Mouse (Mus musculus): ENCODE results near the gene Cacnb4.

Gene Cacnb4

GRCm38 (mm10) chr2:52568131-52568530 is 108.5 kb downstream of the Cacnb4 start:
- DNase-seq (ENCODE audit: low spot score), result no peak

GRCm38 (mm10) chr2:52567421-52567820 is 109.2 kb downstream of the Cacnb4 start:
- DNase-seq (ENCODE audit: low spot score), result no peak

GRCm38 (mm10) chr2:52563277-52563676 is 113.4 kb downstream of the Cacnb4 start:
- no peak for DNase-seq (ENCODE audit: low spot score)

GRCm38 (mm10) chr2:52562356-52562755 is 114.3 kb downstream of the Cacnb4 start:
- DNase-seq (ENCODE audit: low spot score), result no peak

GRCm38 (mm10) chr2:52561137-52561536 is 115.5 kb downstream of the Cacnb4 start:
- no peak for DNase-seq (ENCODE audit: low spot score)

- no peak for DNase-seq (ENCODE audit: low spot score)
Measured at GRCm38 (mm10) chr2:52560266-52560665, 116.4 kb downstream of the Cacnb4 start.

- DNase-seq (ENCODE audit: low spot score), result no peak
Measured at GRCm38 (mm10) chr2:52558411-52558810, 118.2 kb downstream of the Cacnb4 start.

GRCm38 (mm10) chr2:52557503-52558275 is 118.9 kb downstream of the Cacnb4 start:
- DNase-seq (ENCODE audit: low spot score), result no peak

GRCm38 (mm10) chr2:52556961-52557326 is 119.7 kb downstream of the Cacnb4 start:
- DNase-seq (ENCODE audit: low spot score), result no peak

GRCm38 (mm10) chr2:52556298-52556960 is 120.2 kb downstream of the Cacnb4 start:
- no peak for DNase-seq (ENCODE audit: low spot score)

- no peak for DNase-seq (ENCODE audit: low spot score)
Measured at GRCm38 (mm10) chr2:52548401-52548800, 128.2 kb downstream of the Cacnb4 start.

- DNase-seq (ENCODE audit: low spot score), result no peak
Measured at GRCm38 (mm10) chr2:52547331-52547730, 129.3 kb downstream of the Cacnb4 start.

- DNase-seq (ENCODE audit: low spot score), result no peak
Measured at GRCm38 (mm10) chr2:52544527-52544926, 132.1 kb downstream of the Cacnb4 start.

- DNase-seq (ENCODE audit: low spot score), result no peak
Measured at GRCm38 (mm10) chr2:52541068-52541467, 135.6 kb downstream of the Cacnb4 start.

- no peak for DNase-seq (ENCODE audit: low spot score)
Measured at GRCm38 (mm10) chr2:52539318-52539717, 137.3 kb downstream of the Cacnb4 start.

GRCm38 (mm10) chr2:52537645-52538044 is 139.0 kb downstream of the Cacnb4 start:
- no peak for DNase-seq (ENCODE audit: low spot score)

- no peak for DNase-seq (ENCODE audit: low spot score)
Measured at GRCm38 (mm10) chr2:52537155-52537554, 139.5 kb downstream of the Cacnb4 start.

GRCm38 (mm10) chr2:52536511-52536910 is 140.1 kb downstream of the Cacnb4 start:
- DNase-seq (ENCODE audit: low spot score), result no peak

GRCm38 (mm10) chr2:52533696-52534095 is 142.9 kb downstream of the Cacnb4 start:
- DNase-seq (ENCODE audit: low spot score), result no peak

- DNase-seq (ENCODE audit: low spot score), result no peak
Measured at GRCm38 (mm10) chr2:52530521-52530920, 146.1 kb downstream of the Cacnb4 start.

- no peak for DNase-seq (ENCODE audit: low spot score)
Measured at GRCm38 (mm10) chr2:52529245-52529644, 147.4 kb downstream of the Cacnb4 start.

GRCm38 (mm10) chr2:52525876-52526592 is 150.6 kb downstream of the Cacnb4 start:
- DNase-seq (ENCODE audit: low spot score), result no peak
